Mouse (Mus musculus) myocyte (in vitro differentiated cells): ENCODE results near the gene Wnt5a. TPM values are rescaled to one million over a fixed set of nuclear protein-coding genes. Genes with fewer than 3 reads are reported as not detected.

Experiments
- H3K27me3 ChIP-seq: one replicate; pipeline ENCODE4 v1.6.1; 2011; ENCODE audit not compliant: control insufficient read depth, insufficient read depth, insufficient read length
- H3K36me3 ChIP-seq: one replicate; pipeline ENCODE4 v1.6.1; 2011; ENCODE audit not compliant: control insufficient read depth, insufficient read depth
- H3K4me2 ChIP-seq: one replicate; pipeline ENCODE4 v1.6.1; 2011; ENCODE audit warnings: low read depth, control low read depth
- H3K4me3 ChIP-seq: one replicate; pipeline ENCODE4 v1.5.1; 2011; ENCODE audit warnings: mild to moderate bottlenecking, control low read depth, moderate library complexity
- H3K79me2 ChIP-seq: one replicate; pipeline ENCODE4 v1.6.1; 2011; ENCODE audit not compliant: control insufficient read depth, insufficient read depth
- H3ac ChIP-seq: one replicate; pipeline ENCODE4 v1.6.1; 2011; ENCODE audit not compliant: control insufficient read depth, insufficient read length
- CEBPB ChIP-seq: IDR thresholded peaks from 2 replicates; pipeline ENCODE4 v1.6.1; 2011; ENCODE audit warnings: mild to moderate bottlenecking, moderate library complexity; ENCODE audit not compliant: poor library complexity, insufficient read depth, severe bottlenecking
- E2F4 ChIP-seq: IDR thresholded peaks from one replicate; pipeline ENCODE4 v1.6.1; 2011; ENCODE audit warnings: mild to moderate bottlenecking, control low read depth, moderate library complexity; ENCODE audit not compliant: insufficient read depth
- MAX ChIP-seq: IDR thresholded peaks from one replicate; pipeline ENCODE4 v1.6.1; 2011; ENCODE audit warnings: low read depth, mild to moderate bottlenecking, control low read depth
- MYOD1 ChIP-seq, 3 experiments: IDR thresholded peaks; one replicate each; pipeline ENCODE4 v1.6.1; 2011; ENCODE audit warnings: control low read depth in 2 of 3, low read depth in 2 of 3, mild to moderate bottlenecking in 2 of 3, moderate library complexity in 1 of 3; ENCODE audit not compliant: insufficient read length in 2 of 3, control insufficient read depth in 1 of 3
- MYOG ChIP-seq, 3 experiments: IDR thresholded peaks; one replicate each; pipeline ENCODE4 v1.6.1; 2011; ENCODE audit warnings: control low read depth in 2 of 3, low read depth in 2 of 3, mild to moderate bottlenecking in 2 of 3; ENCODE audit not compliant: insufficient read length in 2 of 3, control insufficient read depth in 1 of 3, insufficient read depth in 1 of 3
- POLR2A ChIP-seq: IDR thresholded peaks from one replicate; pipeline ENCODE4 v1.6.1; 2011; ENCODE audit warnings: low read depth, mild to moderate bottlenecking, control low read depth, moderate library complexity; ENCODE audit not compliant: insufficient read length
- POLR2AphosphoS2 ChIP-seq: IDR thresholded peaks from one replicate; pipeline ENCODE4 v1.6.1; 2011; ENCODE audit warnings: low read depth, control low read depth; ENCODE audit not compliant: insufficient read length
- REST ChIP-seq: IDR thresholded peaks from one replicate; pipeline ENCODE4 v1.6.1; 2011; ENCODE audit warnings: mild to moderate bottlenecking, control low read depth, moderate library complexity; ENCODE audit not compliant: insufficient read depth, insufficient read length
- SRF ChIP-seq: IDR thresholded peaks from one replicate; pipeline ENCODE4 v1.6.1; 2011; ENCODE audit warnings: low read depth; ENCODE audit not compliant: control insufficient read depth, insufficient read length
- TCF12 ChIP-seq: IDR thresholded peaks from one replicate; pipeline ENCODE4 v1.6.1; 2011; ENCODE audit warnings: mild to moderate bottlenecking, control low read depth; ENCODE audit not compliant: poor library complexity, insufficient read depth, severe bottlenecking
- TCF3 ChIP-seq: IDR thresholded peaks from one replicate; pipeline ENCODE4 v1.6.1; 2011; ENCODE audit warnings: low read depth, control low read depth; ENCODE audit not compliant: insufficient read length
- USF1 ChIP-seq: IDR thresholded peaks from one replicate; pipeline ENCODE4 v1.6.1; 2011; ENCODE audit warnings: low read depth, mild to moderate bottlenecking, control low read depth, moderate library complexity
- polyA plus RNA-seq: library from polyadenylated mRNA; unstranded; fragments of >200 nt; fragmentation: generic; extraction: Trizol; gene quantifications from one replicate; pipeline ENCODE4 v1.2.1, GENCODE M21; 2012; ENCODE audit warnings: missing spikeins

Wnt5a gene
- polyA plus RNA-seq, 1 experiment, result 1.3 TPM

- no peaks in the 10 kb centered on the region for H3K79me2 ChIP-seq
- H3K36me3 ChIP-seq, result no peaks in the 10 kb centered on the region
- TF ChIP-seq TCF3 (no peak), REST (no peak), SRF (no peak), MAX (no peak), POLR2AphosphoS2 (no peak), TCF12 (no peak), POLR2A (no peak)
Measured at GRCm38 (mm10) chr14:28533876-28534275, 29.3 kb downstream of the Wnt5a start.

GRCm38 (mm10) chr14:28535814-28536213 is 31.3 kb downstream of the Wnt5a start:
- Histone ChIP-seq H3K79me2 (no peaks in the 10 kb centered on the region), H3K4me2 (no peak overlapping the region), H3K4me3 (no peak overlapping the region), H3K36me3 (no peaks in the 10 kb centered on the region), H3ac (no peak overlapping the region), H3K27me3 (no peaks in the 10 kb centered on the region)
- no peak for TF ChIP-seq E2F4
- TF ChIP-seq POLR2AphosphoS2, result no peak

More at GRCm38 (mm10) chr14:28533876-28534275, 29.3 kb downstream of the Wnt5a start:
- Histone ChIP-seq H3K27me3 (no peaks in the 10 kb centered on the region), H3K4me3 (no peak overlapping the region), H3ac (no peak overlapping the region), H3K4me2 (no peak overlapping the region)

GRCm38 (mm10) chr14:28539577-28539976 is 35.0 kb downstream of the Wnt5a start:
- no peak for TF ChIP-seq POLR2A
- no peak for TF ChIP-seq POLR2AphosphoS2
- no peak for TF ChIP-seq SRF

GRCm38 (mm10) chr14:28542117-28542741 is 37.7 kb downstream of the Wnt5a start:
- TF ChIP-seq MYOD1 (IDR thresholded peaks at IDR 0.05; ENCODE audit: control insufficient read depth in 1 of 3, insufficient read length in 2 of 3, low read depth in 2 of 3) (no peak), TCF12 (no peak), POLR2A (no peak), MAX (no peak), MYOG (IDR thresholded peaks at IDR 0.05; ENCODE audit: control insufficient read depth in 1 of 3, insufficient read depth in 1 of 3, insufficient read length in 2 of 3, low read depth in 2 of 3) (no peak), TCF3 (no peak), REST (no peak), POLR2AphosphoS2 (no peak), E2F4 (no peak), USF1 (no peak), CEBPB (no peak), SRF (no peak)
- Histone ChIP-seq H3K27me3 (no peaks in the 10 kb centered on the region), H3K36me3 (no peaks in the 10 kb centered on the region), H3ac (no peak overlapping the region), H3K79me2 (no peaks in the 10 kb centered on the region), H3K4me2 (no peak overlapping the region), H3K4me3 (no peak overlapping the region)

More at GRCm38 (mm10) chr14:28539577-28539976, 35.0 kb downstream of the Wnt5a start:
- Histone ChIP-seq H3K79me2 (no peaks in the 10 kb centered on the region), H3K36me3 (no peaks in the 10 kb centered on the region), H3K27me3 (no peaks in the 10 kb centered on the region), H3ac (no peak overlapping the region), H3K4me3 (no peak overlapping the region), H3K4me2 (no peak overlapping the region)

GRCm38 (mm10) chr14:28561861-28562260 is 57.3 kb downstream of the Wnt5a start:
- TF ChIP-seq POLR2AphosphoS2, result no peak
- no peak for TF ChIP-seq E2F4
- no peak overlapping the region for H3ac ChIP-seq
- H3K4me2 ChIP-seq, result no peak overlapping the region
- no peak overlapping the region for H3K4me3 ChIP-seq
- no peaks in the 10 kb centered on the region for H3K79me2 ChIP-seq
- H3K36me3 ChIP-seq, result no peaks in the 10 kb centered on the region
- no peaks in the 10 kb centered on the region for H3K27me3 ChIP-seq
